Mouse (Mus musculus): Measurements from ENCODE around the gene Lbp. TPM values are rescaled to one million over a fixed set of nuclear protein-coding genes. Genes with fewer than 3 reads are reported as not detected.

Gene Lbp
- polyA plus RNA-seq, 1 experiment from 2014 or later = 4.6 TPM

GRCm38 (mm10) chr2:158365099-158365850, 59.0 kb downstream of the Lbp start:
- 74% methylated on average over 12 of the region's 12 CpGs for WGBS
- no peak overlapping the region for H3K4me3 ChIP-seq (ENCODE audit: low read length)
- no peaks in the 10 kb centered on the region for H3K9me3 ChIP-seq (ENCODE audit: control insufficient read depth, low read length)
- H3K27ac ChIP-seq (ENCODE audit: low read length) = no peak overlapping the region
- H3K4me2 ChIP-seq (ENCODE audit: low read depth, low read length) = no peak overlapping the region
- H3K27me3 ChIP-seq (replicated peaks; ENCODE audit: control insufficient read depth, insufficient read depth, low read length) = no peaks in the 10 kb centered on the region
- no peaks in the 10 kb centered on the region for H3K36me3 ChIP-seq (ENCODE audit: control insufficient read depth, insufficient read depth, low read length)
- H3K4me1 ChIP-seq (ENCODE audit: control insufficient read depth, insufficient read depth, low read length) = peaks cover 2% of the 10 kb centered on the region; the same call in 1 of the 2 replicates
- H3K9ac ChIP-seq (ENCODE audit: low read depth, low read length) = no peak overlapping the region
- ATAC-seq = no peak

DNA sequence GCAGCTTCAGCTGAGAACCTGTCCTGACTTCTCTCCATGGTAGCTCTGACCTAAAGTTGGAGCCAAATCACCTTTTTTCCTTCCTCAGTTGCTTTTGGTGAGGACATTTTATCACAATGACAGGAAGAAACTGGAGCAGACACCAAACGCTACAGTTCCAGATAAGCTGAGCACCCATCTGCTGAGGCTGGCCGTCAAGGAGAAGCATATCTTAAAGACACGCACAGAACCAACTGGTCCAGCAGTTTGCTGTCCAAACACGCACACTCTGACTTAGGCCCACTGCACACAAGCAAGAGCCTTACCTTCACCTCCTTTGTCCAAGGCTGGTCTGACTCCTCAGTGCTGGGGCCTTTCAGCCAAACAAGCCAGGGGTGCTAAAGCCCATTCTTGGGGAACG, 61.4 kb downstream of the Lbp start:
- Histone ChIP-seq H3K4me2 (ENCODE audit: low read depth, low read length) (no peak overlapping the region), H3K9ac (ENCODE audit: low read depth, low read length) (no peak overlapping the region), H3K4me3 (ENCODE audit: low read length) (no peak overlapping the region), H3K9me3 (ENCODE audit: control insufficient read depth, low read length) (no peaks in the 10 kb centered on the region), H3K36me3 (ENCODE audit: control insufficient read depth, insufficient read depth, low read length) (no peaks in the 10 kb centered on the region), H3K27ac (ENCODE audit: low read length) (no peak overlapping the region), H3K4me1 (ENCODE audit: control insufficient read depth, insufficient read depth, low read length) (no peaks in the 10 kb centered on the region), H3K27me3 (replicated peaks; ENCODE audit: control insufficient read depth, insufficient read depth, low read length) (no peaks in the 10 kb centered on the region)
- WGBS = 78% methylated on average over 5 of the region's 5 CpGs
- ATAC-seq = no peak

DNA sequence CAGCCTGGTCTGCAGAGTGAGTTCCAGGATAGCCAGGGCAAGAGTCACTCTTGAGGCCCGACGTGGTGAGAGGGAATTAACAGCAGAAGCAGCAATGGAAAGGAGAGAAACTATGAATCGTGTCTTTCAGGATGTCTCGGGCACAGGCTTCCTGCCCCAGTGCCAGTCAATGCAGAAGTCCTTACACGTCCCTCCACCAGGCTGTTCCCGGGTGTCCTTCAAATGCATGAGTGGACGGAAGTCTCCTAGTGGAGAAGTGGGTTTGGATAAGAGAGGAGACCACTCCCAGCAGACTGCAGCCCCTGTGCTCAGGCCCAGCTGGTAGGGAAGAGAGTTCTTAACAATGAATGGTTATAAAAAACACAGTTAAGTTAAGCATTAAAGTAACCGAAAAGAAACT, 62.0 kb downstream of the Lbp start:
- Histone ChIP-seq H3K27ac (ENCODE audit: low read length) (no peak overlapping the region), H3K4me2 (ENCODE audit: low read depth, low read length) (no peak overlapping the region), H3K9ac (ENCODE audit: low read depth, low read length) (no peak overlapping the region), H3K27me3 (replicated peaks; ENCODE audit: control insufficient read depth, insufficient read depth, low read length) (no peaks in the 10 kb centered on the region), H3K9me3 (ENCODE audit: control insufficient read depth, low read length) (no peaks in the 10 kb centered on the region), H3K36me3 (ENCODE audit: control insufficient read depth, insufficient read depth, low read length) (no peaks in the 10 kb centered on the region), H3K4me3 (ENCODE audit: low read length) (no peak overlapping the region), H3K4me1 (ENCODE audit: control insufficient read depth, insufficient read depth, low read length) (no peaks in the 10 kb centered on the region)
- ATAC-seq = no peak
- 89% methylated on average over 8 of the region's 8 CpGs for WGBS

DNA sequence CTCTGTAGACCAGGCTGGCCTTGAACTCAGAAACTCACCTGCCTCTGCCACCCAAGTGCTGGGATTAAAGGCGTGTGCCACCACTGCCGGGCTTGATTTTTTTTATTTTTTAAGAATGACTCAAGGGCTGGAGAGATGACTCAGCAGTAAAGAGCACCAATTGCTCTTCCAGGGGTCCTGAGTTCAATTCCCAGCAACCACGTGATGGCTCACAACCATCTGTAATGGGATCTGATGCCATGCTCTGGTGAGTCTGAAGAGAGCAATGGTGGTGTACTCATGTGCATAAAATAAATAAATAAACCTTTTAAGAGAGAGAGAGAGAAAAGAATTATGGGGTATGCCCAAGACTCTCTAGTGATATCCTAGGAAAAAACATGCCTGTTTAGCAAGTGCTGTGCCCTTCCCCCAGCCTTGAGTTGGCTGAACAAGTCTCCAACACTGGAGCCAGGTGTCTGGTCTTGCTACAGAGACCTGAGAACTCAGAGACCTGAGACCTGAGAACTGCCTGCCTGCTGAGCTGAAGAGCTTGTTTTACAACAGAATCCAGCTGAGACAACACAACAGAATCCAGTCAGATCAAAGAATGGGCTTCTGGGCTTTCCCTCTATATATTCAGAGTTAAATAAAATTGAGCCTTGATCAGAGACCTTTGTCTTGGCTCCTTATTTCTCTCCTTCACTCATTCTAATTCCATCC, 63.3 kb downstream of the Lbp start:
- Histone ChIP-seq H3K9ac (ENCODE audit: low read depth, low read length) (no peak overlapping the region), H3K4me3 (ENCODE audit: low read length) (no peak overlapping the region), H3K9me3 (ENCODE audit: control insufficient read depth, low read length) (no peaks in the 10 kb centered on the region), H3K4me1 (ENCODE audit: control insufficient read depth, insufficient read depth, low read length) (no peaks in the 10 kb centered on the region), H3K4me2 (ENCODE audit: low read depth, low read length) (no peak overlapping the region), H3K27ac (ENCODE audit: low read length) (no peak overlapping the region), H3K27me3 (replicated peaks; ENCODE audit: control insufficient read depth, insufficient read depth, low read length) (no peaks in the 10 kb centered on the region), H3K36me3 (ENCODE audit: control insufficient read depth, insufficient read depth, low read length) (no peaks in the 10 kb centered on the region)
- ATAC-seq = no peak
- WGBS = 86% methylated on average over 3 of the region's 3 CpGs

DNA sequence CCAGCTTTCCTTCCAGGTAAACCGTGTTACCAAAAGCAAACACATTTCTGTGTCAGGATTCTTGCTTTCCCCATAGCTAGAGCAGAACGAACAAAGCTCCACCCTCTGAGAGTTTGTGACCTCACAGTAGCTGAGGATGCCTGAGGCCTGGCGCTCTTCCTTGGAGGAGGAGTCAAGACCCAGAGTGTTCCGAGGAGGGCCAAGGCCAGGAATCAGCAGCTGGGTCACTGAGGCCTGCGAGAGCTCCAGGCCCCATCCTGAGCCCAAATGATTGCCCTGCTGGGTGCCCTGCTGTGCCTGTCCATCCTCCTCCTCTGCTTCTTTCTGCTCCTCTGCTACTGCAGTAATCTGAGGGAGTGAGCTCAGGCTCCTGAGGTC, 63.9 kb downstream of the Lbp start:
- Histone ChIP-seq H3K27ac (ENCODE audit: low read length) (no peak overlapping the region), H3K4me3 (ENCODE audit: low read length) (no peak overlapping the region), H3K36me3 (ENCODE audit: control insufficient read depth, insufficient read depth, low read length) (no peaks in the 10 kb centered on the region), H3K27me3 (replicated peaks; ENCODE audit: control insufficient read depth, insufficient read depth, low read length) (no peaks in the 10 kb centered on the region; the same call in 1 of the 2 replicates), H3K4me1 (ENCODE audit: control insufficient read depth, insufficient read depth, low read length) (peaks cover under 1% of the 10 kb centered on the region; the same call in 1 of the 2 replicates), H3K4me2 (ENCODE audit: low read depth, low read length) (no peak overlapping the region), H3K9ac (ENCODE audit: low read depth, low read length) (no peak overlapping the region), H3K9me3 (ENCODE audit: control insufficient read depth, low read length) (no peaks in the 10 kb centered on the region)
- no peak for ATAC-seq
- WGBS = 18% methylated on average over 5 of the region's 5 CpGs

- Histone ChIP-seq H3K4me3 (ENCODE audit: low read length) (no peak overlapping the region), H3K4me2 (ENCODE audit: low read depth, low read length) (no peak overlapping the region), H3K4me1 (ENCODE audit: control insufficient read depth, insufficient read depth, low read length) (peaks cover 5% of the 10 kb centered on the region; the same call in 1 of the 2 replicates), H3K36me3 (ENCODE audit: control insufficient read depth, insufficient read depth, low read length) (no peaks in the 10 kb centered on the region), H3K27me3 (replicated peaks; ENCODE audit: control insufficient read depth, insufficient read depth, low read length) (peaks cover 15% of the 10 kb centered on the region), H3K9ac (ENCODE audit: low read depth, low read length) (no peak overlapping the region), H3K27ac (ENCODE audit: low read length) (no peak overlapping the region), H3K9me3 (ENCODE audit: control insufficient read depth, low read length) (no peaks in the 10 kb centered on the region)
- WGBS = 44% methylated on average over 5 of the region's 5 CpGs
- ATAC-seq = peak; percentile 58; the same call in 1 of the 2 replicates
Measured at GRCm38 (mm10) chr2:158373061-158373460, 66.8 kb downstream of the Lbp start.

GRCm38 (mm10) chr2:158373516-158373915, 67.2 kb downstream of the Lbp start:
- no peaks in the 10 kb centered on the region for H3K36me3 ChIP-seq (ENCODE audit: control insufficient read depth, insufficient read depth, low read length)
- no peak overlapping the region for H3K9ac ChIP-seq (ENCODE audit: low read depth, low read length)
- 73% methylated on average over 7 of the region's 7 CpGs for WGBS
- no peak overlapping the region for H3K4me2 ChIP-seq (ENCODE audit: low read depth, low read length)
- no peaks in the 10 kb centered on the region for H3K9me3 ChIP-seq (ENCODE audit: control insufficient read depth, low read length)
- no peak overlapping the region for H3K27ac ChIP-seq (ENCODE audit: low read length)
- peaks cover 15% of the 10 kb centered on the region for H3K27me3 ChIP-seq (replicated peaks; ENCODE audit: control insufficient read depth, insufficient read depth, low read length)
- H3K4me3 ChIP-seq (ENCODE audit: low read length) = no peak overlapping the region
- no peak for ATAC-seq
- peaks cover 5% of the 10 kb centered on the region; the same call in 1 of the 2 replicates for H3K4me1 ChIP-seq (ENCODE audit: control insufficient read depth, insufficient read depth, low read length)

- peak within 1 kb of the TSS; percentile 40 for H3K4me3 ChIP-seq (ENCODE audit: low read length)
- H3K27ac ChIP-seq (ENCODE audit: low read length) = no peak within 1 kb of the TSS
- H3K36me3 ChIP-seq (ENCODE audit: control insufficient read depth, insufficient read depth, low read length) = no peaks in the 10 kb centered on the region
- H3K4me2 ChIP-seq (ENCODE audit: low read depth, low read length) = peak within 1 kb of the TSS; percentile 61
- H3K27me3 ChIP-seq (replicated peaks; ENCODE audit: control insufficient read depth, insufficient read depth, low read length) = peaks cover 15% of the 10 kb centered on the region
- H3K4me1 ChIP-seq (ENCODE audit: control insufficient read depth, insufficient read depth, low read length) = peaks cover 5% of the 10 kb centered on the region; the same call in 1 of the 2 replicates
- no peaks in the 10 kb centered on the region for H3K9me3 ChIP-seq (ENCODE audit: control insufficient read depth, low read length)
- H3K9ac ChIP-seq (ENCODE audit: low read depth, low read length) = peak within 1 kb of the TSS; percentile 43; the same call in 1 of the 2 replicates
- peak; percentile 43; the same call in 1 of the 2 replicates for ATAC-seq
- WGBS = 2% methylated on average over 36 of the region's 36 CpGs
Measured at GRCm38 (mm10) chr2:158375443-158376122, 69.3 kb downstream of the Lbp start, which contains the start of gene Snhg11. Snhg11 (plus strand) TSS chr2:158375638.

- peaks cover 15% of the 10 kb centered on the region for H3K27me3 ChIP-seq (replicated peaks; ENCODE audit: control insufficient read depth, insufficient read depth, low read length)
- H3K9ac ChIP-seq (ENCODE audit: low read depth, low read length) = no peak overlapping the region
- H3K4me2 ChIP-seq (ENCODE audit: low read depth, low read length) = no peak overlapping the region
- H3K4me1 ChIP-seq (ENCODE audit: control insufficient read depth, insufficient read depth, low read length) = peaks cover 5% of the 10 kb centered on the region; the same call in 1 of the 2 replicates
- WGBS = 29% methylated on average over 12 of the region's 12 CpGs
- H3K9me3 ChIP-seq (ENCODE audit: control insufficient read depth, low read length) = no peaks in the 10 kb centered on the region
- peak overlapping the region; percentile 40; the same call in 1 of the 2 replicates for H3K4me3 ChIP-seq (ENCODE audit: low read length)
- no peak for ATAC-seq
- H3K27ac ChIP-seq (ENCODE audit: low read length) = no peak overlapping the region
- no peaks in the 10 kb centered on the region for H3K36me3 ChIP-seq (ENCODE audit: control insufficient read depth, insufficient read depth, low read length)
Measured at GRCm38 (mm10) chr2:158376123-158376687, 69.9 kb downstream of the Lbp start.

Data from intestine, embryonic 16.5 days (tissue).